Mouse (Mus musculus) bone marrow, adult 2 months (tissue): ENCODE measurements around the gene Ltk.

ENCODE experiments used
- CTCF ChIP-seq: fragments of 200-500 bp; IDR thresholded peaks from 2 replicates; pipeline ENCODE4 v1.5.1; 2011; ENCODE audit warnings: low read length, control low read depth; ENCODE audit not compliant: control insufficient read depth, insufficient read depth
- POLR2A ChIP-seq: fragments of 200-500 bp; IDR thresholded peaks from 2 replicates; pipeline ENCODE4 v1.6.1; 2011; ENCODE audit warnings: low read depth, mild to moderate bottlenecking, control low read depth, low read length, borderline replicate concordance; ENCODE audit not compliant: control insufficient read depth

DNA sequence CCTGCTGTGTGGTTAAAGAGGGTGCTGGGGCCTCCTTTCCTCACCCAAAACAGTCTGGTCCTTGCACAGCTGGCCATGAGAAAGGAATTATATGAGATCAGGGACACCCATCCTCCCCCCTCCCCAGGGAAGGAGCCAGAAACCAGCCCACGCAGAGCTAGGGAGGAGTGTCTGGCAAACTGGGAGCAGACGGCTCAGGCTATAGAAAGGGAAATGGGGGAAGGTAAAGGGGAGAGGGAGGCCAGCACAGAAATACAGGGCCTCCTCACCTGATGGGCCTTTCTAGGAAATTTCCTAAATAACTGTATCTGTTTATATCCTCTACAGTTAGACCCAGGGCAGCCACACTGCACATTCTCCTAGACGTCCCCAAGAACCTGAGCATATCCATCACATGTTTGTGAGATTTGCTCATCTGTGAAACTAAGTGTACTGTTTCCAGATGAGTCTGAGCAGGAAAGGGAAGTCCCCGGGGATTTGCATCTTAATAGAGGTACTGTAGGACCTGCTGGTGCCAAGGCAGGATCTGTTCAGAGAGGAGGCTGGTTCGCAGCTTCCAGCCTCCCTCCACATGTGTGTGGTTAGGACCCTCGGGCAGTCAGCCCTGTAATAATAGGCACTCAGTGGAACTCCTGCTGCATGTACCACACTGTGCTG lies 43.5 kb upstream of the Ltk start:
- no peak for TF ChIP-seq CTCF
- no peak for TF ChIP-seq POLR2A
